Mouse (Mus musculus): ENCODE measurements at regions not wholly inside any gene's neighbourhood (a gene's known extent, or its start where the extent isn't known, plus 50 kb on each side); places are given as distances from the start of the nearest gene placed in this dataset.

DNA sequence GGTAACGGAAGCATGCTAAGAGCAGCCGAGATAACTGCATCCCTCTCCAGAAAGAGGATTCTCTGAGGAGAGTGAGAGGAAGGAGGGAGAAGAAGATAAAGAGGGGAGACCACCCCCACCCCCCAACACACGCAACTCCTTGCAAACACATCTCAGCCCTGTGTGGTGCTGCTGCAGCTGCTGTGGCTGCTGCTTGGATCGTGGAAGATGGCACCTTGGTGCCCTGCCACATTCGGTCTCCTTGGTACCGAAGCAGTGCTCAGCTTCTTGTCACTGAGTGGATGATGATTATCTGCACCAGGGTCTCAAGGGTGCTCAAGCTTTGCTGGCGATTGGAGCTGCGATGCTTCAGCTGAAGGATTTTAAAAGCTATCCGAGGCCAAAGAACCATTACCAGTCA lies 204.7 kb downstream of the Bcl11a start:
- TF ChIP-seq CTCF (IDR thresholded peaks at IDR 0.05) (no peak), EP300 (IDR thresholded peaks at IDR 0.05) (no peak)

Measured in lung, postnatal 0 days (tissue).